Mouse (Mus musculus) T-cell, adult 66 days (primary cell): ENCODE results near the gene Id1. TPM values are rescaled to one million over a fixed set of nuclear protein-coding genes. Genes with fewer than 3 reads are reported as not detected.

Source experiments
- total RNA-seq, 2 experiments: library from RNA; stranded (reverse); gene quantifications; 3 replicates in 1 of 2; 4 replicates in 1 of 2; pipeline ENCODE4 v1.2.4; 2023

Gene Id1
- total RNA-seq = 1 to 10 TPM; 1.2 to 4.1 TPM

DNA sequence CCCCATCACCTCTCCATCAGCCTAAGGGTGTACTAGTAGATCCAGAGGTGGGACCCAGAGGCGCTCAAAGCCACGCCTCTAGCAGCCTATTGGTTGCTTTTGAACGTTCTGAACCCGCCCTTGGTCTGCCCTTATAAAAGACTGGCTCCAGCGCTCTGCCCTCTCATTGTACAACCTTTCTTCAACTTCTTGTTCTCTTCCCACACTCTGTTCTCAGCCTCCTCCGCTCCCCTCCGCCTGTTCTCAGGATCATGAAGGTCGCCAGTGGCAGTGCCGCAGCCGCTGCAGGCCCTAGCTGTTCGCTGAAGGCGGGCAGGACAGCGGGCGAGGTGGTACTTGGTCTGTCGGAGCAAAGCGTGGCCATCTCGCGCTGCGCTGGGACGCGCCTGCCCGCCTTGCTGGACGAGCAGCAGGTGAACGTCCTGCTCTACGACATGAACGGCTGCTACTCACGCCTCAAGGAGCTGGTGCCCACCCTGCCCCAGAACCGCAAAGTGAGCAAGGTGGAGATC, at the start of gene Id1:
Gene Id1, plus strand, starts transcription at position 162 of the 512 bp plus-strand sequence.

DNA sequence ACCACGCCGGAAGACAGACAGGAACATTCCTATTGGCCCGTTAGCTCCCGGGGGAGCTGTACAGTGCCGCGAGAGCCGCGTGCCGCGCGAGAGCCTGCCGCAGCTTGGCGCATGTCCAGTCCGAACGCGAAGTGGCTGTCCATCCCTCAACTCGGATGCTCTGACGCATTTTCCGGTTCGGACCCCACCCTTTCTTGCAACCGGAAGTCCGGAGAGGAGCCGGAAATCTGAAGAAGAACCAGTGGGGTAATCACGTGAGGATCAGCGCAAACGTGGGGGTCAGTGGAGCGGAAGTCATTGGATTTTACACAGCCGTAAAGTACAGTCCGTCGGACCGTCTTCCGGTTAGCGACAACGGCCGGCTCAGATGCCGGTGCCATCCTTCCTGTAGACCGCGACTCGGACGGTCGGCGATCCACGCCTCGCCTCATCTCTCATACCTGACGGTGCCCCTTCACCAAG, 49.2 kb upstream of the Id1 start, which contains the start of gene Mcts2:
Gene Mcts2, plus strand, starts transcription at position 230 of the 462 bp plus-strand sequence.

DNA sequence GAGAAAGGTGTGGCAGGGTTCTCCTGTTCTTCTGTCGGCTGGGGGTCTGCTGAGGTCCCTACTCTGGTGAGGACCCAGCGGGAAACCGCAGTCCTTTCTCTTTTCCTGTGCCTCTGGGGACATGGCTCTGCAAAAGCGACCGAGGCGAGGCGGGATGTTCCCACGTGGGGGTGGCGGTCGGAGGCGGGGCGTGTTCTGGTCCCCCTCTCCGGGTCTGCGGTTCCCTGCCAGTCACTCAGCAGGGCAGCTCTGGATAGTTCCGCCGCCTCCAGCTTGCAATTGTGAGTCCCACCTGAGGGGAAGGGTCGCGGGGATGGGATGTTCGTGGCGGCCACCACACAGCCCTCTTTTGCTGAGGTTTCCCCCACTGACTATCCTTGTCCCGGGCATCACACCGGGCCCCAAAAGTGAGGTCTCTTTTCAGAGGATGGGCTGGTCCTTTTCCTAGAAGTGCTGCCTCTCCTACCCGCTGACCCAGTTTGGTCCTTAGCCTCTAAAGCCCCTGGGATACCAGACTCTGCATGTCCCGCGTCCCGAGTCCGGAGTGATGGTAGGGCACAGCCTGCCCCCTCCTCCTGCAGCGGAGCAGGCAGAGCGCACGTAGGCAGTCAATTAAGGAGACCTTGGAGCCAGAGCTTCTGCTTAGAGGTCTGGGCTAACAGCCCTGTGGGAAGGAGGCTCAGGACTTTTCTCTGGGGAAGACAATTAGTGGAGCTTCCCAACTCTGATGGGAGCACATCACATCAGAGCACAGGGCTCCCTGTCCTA, 18.1 kb downstream of the Id1 start, which contains the start of gene Cox4i2:
Gene Cox4i2, plus strand, starts transcription at position 230 of the 768 bp plus-strand sequence.

Other genes with a start within 250 kb of the Id1 start
- not detected for gene Defb22, start 246.1 kb upstream of the Id1 start, total RNA-seq
- not detected for gene Defb26, start 224.6 kb upstream of the Id1 start, total RNA-seq
- not detected for gene Defb28, start 218.0 kb upstream of the Id1 start, total RNA-seq
- gene Defb29, start 196.2 kb upstream of the Id1 start, total RNA-seq = not detected
- gene Gm17416, start 166.9 kb upstream of the Id1 start, total RNA-seq = not detected
- not detected for gene Defb21, start 163.5 kb upstream of the Id1 start, total RNA-seq
- not detected for gene Defb19, start 155.9 kb upstream of the Id1 start, total RNA-seq
- not detected for gene Defb45, start 136.9 kb upstream of the Id1 start, total RNA-seq
- gene Defb36, start 131.9 kb upstream of the Id1 start, total RNA-seq = not detected
- gene Defb25, start 113.2 kb upstream of the Id1 start, total RNA-seq = not detected
- gene Rem1, start 109.3 kb upstream of the Id1 start, total RNA-seq = not detected
- 100 to 1,000 TPM; 161 to 185 TPM for gene H13, start 66.8 kb upstream of the Id1 start, total RNA-seq
- gene Mcts2, start 49.2 kb upstream of the Id1 start, total RNA-seq = 10 to 100 TPM; 37.7 to 40.0 TPM
- gene Cox4i2, start 17.9 kb downstream of the Id1 start, total RNA-seq = not detected
- 10 to 100 TPM; 24.9 to 30.8 TPM for gene Bcl2l1, start 95.5 kb downstream of the Id1 start, total RNA-seq
- gene Tpx2, start 111.7 kb downstream of the Id1 start, total RNA-seq = 1 to 10 TPM; 2.6 to 3.5 TPM
- not detected for gene Mylk2, start 175.1 kb downstream of the Id1 start, total RNA-seq
- gene Foxs1, start 197.0 kb downstream of the Id1 start, total RNA-seq = not detected
- gene Dusp15, start 215.4 kb downstream of the Id1 start, total RNA-seq = not detected
- gene Ttll9, start 226.2 kb downstream of the Id1 start, total RNA-seq = not detected